Mouse (Mus musculus) liver, postnatal 0 days (tissue): Measurements from ENCODE around the gene Xpnpep1.

Experiments used
- CTCF ChIP-seq: sonication (generic); IDR thresholded peaks from 2 replicates; pipeline ENCODE4 v1.5.1; 2016; ENCODE audit warnings: antibody characterized with exemption, low read depth
- EP300 ChIP-seq: IDR thresholded peaks from 2 replicates; pipeline ENCODE4 v1.6.1; 2016; ENCODE audit warnings: antibody characterized with exemption, low read depth, mild to moderate bottlenecking

GRCm38 (mm10) chr19:53023189-53023588 is 16.8 kb downstream of the Xpnpep1 start:
- TF ChIP-seq CTCF (no peak), EP300 (no peak)
